Mouse (Mus musculus): ENCODE data around the gene Rpl9-ps6. TPM values are rescaled to one million over a fixed set of nuclear protein-coding genes. Genes with fewer than 3 reads are reported as not detected.
A peak's percentile ranks its signal among the peaks of the same experiment; 100 is the strongest.
"Not testable (repeated sequence)": the region's sequence is repeated elsewhere in the genome, so short reads cannot be mapped to it uniquely, and the experiment has no call there.

Rpl9-ps6 gene
- polyA plus RNA-seq, 1 experiment from 2014 or later: 97.9 TPM

GRCm38 (mm10) chr19:32476016-32476711 lies 9.8 kb upstream of the Rpl9-ps6 start:
- H3K9ac ChIP-seq (ENCODE audit: low read length): no peak overlapping the region
- 0 out of 2 replicates have a peak, but pooled peaks cover 3% of the 10 kb centered on the region for H3K9me3 ChIP-seq (ENCODE audit: control insufficient read depth, low read length)
- H3K36me3 ChIP-seq (ENCODE audit: control insufficient read depth, insufficient read depth, low read length): no peaks in the 10 kb centered on the region
- H3K4me3 ChIP-seq (ENCODE audit: low read depth, low read length): no peak overlapping the region
- DNase-seq (ENCODE audit: low spot score) (no peak), ATAC-seq (ENCODE audit: insufficient read depth, low FRiP score, low TSS enrichment) (no peak)
- no peak overlapping the region for H3K27ac ChIP-seq (ENCODE audit: low read depth, low read length)
- 88% methylated on average over 12 of the region's 12 CpGs for WGBS
- H3K27me3 ChIP-seq (ENCODE audit: control insufficient read depth, insufficient read depth, low read length): no peaks in the 10 kb centered on the region
- no peaks in the 10 kb centered on the region for H3K4me1 ChIP-seq (ENCODE audit: control insufficient read depth, insufficient read depth, low read length)
- no peak overlapping the region for H3K4me2 ChIP-seq (ENCODE audit: low read depth)

GRCm38 (mm10) chr19:32470570-32471263 lies 4.3 kb upstream of the Rpl9-ps6 start:
- Histone ChIP-seq H3K9ac (ENCODE audit: low read length) (no peak overlapping the region), H3K9me3 (ENCODE audit: control insufficient read depth, low read length) (0 out of 2 replicates have a peak, but pooled peaks cover 3% of the 10 kb centered on the region), H3K27me3 (ENCODE audit: control insufficient read depth, insufficient read depth, low read length) (no peaks in the 10 kb centered on the region), H3K4me2 (ENCODE audit: low read depth) (no peak overlapping the region), H3K27ac (ENCODE audit: low read depth, low read length) (no peak overlapping the region), H3K4me1 (ENCODE audit: control insufficient read depth, insufficient read depth, low read length) (no peaks in the 10 kb centered on the region), H3K36me3 (ENCODE audit: control insufficient read depth, insufficient read depth, low read length) (no peaks in the 10 kb centered on the region), H3K4me3 (ENCODE audit: low read depth, low read length) (no peak overlapping the region)
- ATAC-seq (ENCODE audit: insufficient read depth, low FRiP score, low TSS enrichment) (no peak), DNase-seq (ENCODE audit: low spot score) (no peak)
- WGBS: 90% methylated on average over 13 of the region's 13 CpGs

GRCm38 (mm10) chr19:32470059-32470497 lies 3.7 kb upstream of the Rpl9-ps6 start:
- Histone ChIP-seq H3K27me3 (ENCODE audit: control insufficient read depth, insufficient read depth, low read length) (no peaks in the 10 kb centered on the region), H3K36me3 (ENCODE audit: control insufficient read depth, insufficient read depth, low read length) (no peaks in the 10 kb centered on the region), H3K9me3 (ENCODE audit: control insufficient read depth, low read length) (0 out of 2 replicates have a peak, but pooled peaks cover 3% of the 10 kb centered on the region), H3K9ac (ENCODE audit: low read length) (no peak overlapping the region), H3K4me3 (ENCODE audit: low read depth, low read length) (no peak overlapping the region), H3K4me1 (ENCODE audit: control insufficient read depth, insufficient read depth, low read length) (no peaks in the 10 kb centered on the region), H3K4me2 (ENCODE audit: low read depth) (no peak overlapping the region), H3K27ac (ENCODE audit: low read depth, low read length) (no peak overlapping the region)
- DNase-seq (ENCODE audit: low spot score) (peak; percentile 51), ATAC-seq (ENCODE audit: insufficient read depth, low FRiP score, low TSS enrichment) (no peak)
- WGBS: 54% methylated on average over 6 of the region's 6 CpGs

- no peaks in the 10 kb centered on the region for H3K27me3 ChIP-seq (ENCODE audit: control insufficient read depth, insufficient read depth, low read length)
- 91% methylated on average over 5 of the region's 5 CpGs for WGBS
- ATAC-seq (ENCODE audit: insufficient read depth, low FRiP score, low TSS enrichment) (no peak), DNase-seq (ENCODE audit: low spot score) (no peak)
- H3K27ac ChIP-seq (ENCODE audit: low read depth, low read length): no peak overlapping the region
- no peak overlapping the region for H3K4me3 ChIP-seq (ENCODE audit: low read depth, low read length)
- H3K9me3 ChIP-seq (ENCODE audit: control insufficient read depth, low read length): no peaks in the 10 kb centered on the region
- H3K36me3 ChIP-seq (ENCODE audit: control insufficient read depth, insufficient read depth, low read length): no peaks in the 10 kb centered on the region
- H3K9ac ChIP-seq (ENCODE audit: low read length): no peak overlapping the region
- no peak overlapping the region for H3K4me2 ChIP-seq (ENCODE audit: low read depth)
- no peaks in the 10 kb centered on the region for H3K4me1 ChIP-seq (ENCODE audit: control insufficient read depth, insufficient read depth, low read length)
These were observed 947 bp upstream of the Rpl9-ps6 start for GRCm38 (mm10) chr19:32467325-32467724.

- no peak overlapping the region for H3K4me2 ChIP-seq (ENCODE audit: low read depth)
- ATAC-seq (ENCODE audit: insufficient read depth, low FRiP score, low TSS enrichment) (no peak), DNase-seq (ENCODE audit: low spot score) (no peak)
- 66% methylated on average over 2 of the region's 4 CpGs for WGBS
- H3K36me3 ChIP-seq (ENCODE audit: control insufficient read depth, insufficient read depth, low read length): no peaks in the 10 kb centered on the region
- no peak overlapping the region for H3K4me3 ChIP-seq (ENCODE audit: low read depth, low read length)
- H3K9me3 ChIP-seq (ENCODE audit: control insufficient read depth, low read length): no peaks in the 10 kb centered on the region
- no peaks in the 10 kb centered on the region for H3K4me1 ChIP-seq (ENCODE audit: control insufficient read depth, insufficient read depth, low read length)
- no peak overlapping the region for H3K9ac ChIP-seq (ENCODE audit: low read length)
- H3K27ac ChIP-seq (ENCODE audit: low read depth, low read length): no peak overlapping the region
- no peaks in the 10 kb centered on the region for H3K27me3 ChIP-seq (ENCODE audit: control insufficient read depth, insufficient read depth, low read length)
These were observed 1.1 kb downstream of the Rpl9-ps6 start for GRCm38 (mm10) chr19:32465228-32465627.

- H3K36me3 ChIP-seq (ENCODE audit: control insufficient read depth, insufficient read depth, low read length): no peaks in the 10 kb centered on the region
- WGBS: 95% methylated on average over 6 of the region's 6 CpGs
- DNase-seq (ENCODE audit: low spot score) (no peak), ATAC-seq (ENCODE audit: insufficient read depth, low FRiP score, low TSS enrichment) (no peak)
- H3K27ac ChIP-seq (ENCODE audit: low read depth, low read length): no peak overlapping the region
- H3K9ac ChIP-seq (ENCODE audit: low read length): no peak overlapping the region
- H3K4me1 ChIP-seq (ENCODE audit: control insufficient read depth, insufficient read depth, low read length): no peaks in the 10 kb centered on the region
- H3K4me2 ChIP-seq (ENCODE audit: low read depth): no peak overlapping the region
- H3K27me3 ChIP-seq (ENCODE audit: control insufficient read depth, insufficient read depth, low read length): no peaks in the 10 kb centered on the region
- H3K9me3 ChIP-seq (ENCODE audit: control insufficient read depth, low read length): no peaks in the 10 kb centered on the region
- no peak overlapping the region for H3K4me3 ChIP-seq (ENCODE audit: low read depth, low read length)
These were observed 3.3 kb downstream of the Rpl9-ps6 start for GRCm38 (mm10) chr19:32463037-32463436.

- H3K36me3 ChIP-seq (ENCODE audit: control insufficient read depth, insufficient read depth, low read length); DNase-seq (ENCODE audit: low spot score); H3K4me3 ChIP-seq (ENCODE audit: low read depth, low read length); H3K4me1 ChIP-seq (ENCODE audit: control insufficient read depth, insufficient read depth, low read length); H3K27ac ChIP-seq (ENCODE audit: low read depth, low read length); H3K9ac ChIP-seq (ENCODE audit: low read length); H3K4me2 ChIP-seq (ENCODE audit: low read depth); ATAC-seq (ENCODE audit: insufficient read depth, low FRiP score, low TSS enrichment); H3K27me3 ChIP-seq (ENCODE audit: control insufficient read depth, insufficient read depth, low read length); H3K9me3 ChIP-seq (ENCODE audit: control insufficient read depth, low read length): not testable (repeated sequence)
- 86% methylated on average over 8 of the region's 8 CpGs for WGBS
These were observed 8.7 kb downstream of the Rpl9-ps6 start for GRCm38 (mm10) chr19:32457631-32458030.

GRCm38 (mm10) chr19:32456744-32457143 lies 9.6 kb downstream of the Rpl9-ps6 start:
- DNase-seq (ENCODE audit: low spot score) (no peak), ATAC-seq (ENCODE audit: insufficient read depth, low FRiP score, low TSS enrichment) (no peak)
- no peak overlapping the region for H3K4me2 ChIP-seq (ENCODE audit: low read depth)
- no peaks in the 10 kb centered on the region for H3K27me3 ChIP-seq (ENCODE audit: control insufficient read depth, insufficient read depth, low read length)
- no peak overlapping the region for H3K27ac ChIP-seq (ENCODE audit: low read depth, low read length)
- H3K9ac ChIP-seq (ENCODE audit: low read length): no peak overlapping the region
- no peak overlapping the region for H3K4me3 ChIP-seq (ENCODE audit: low read depth, low read length)
- H3K4me1 ChIP-seq (ENCODE audit: control insufficient read depth, insufficient read depth, low read length): no peaks in the 10 kb centered on the region
- no peaks in the 10 kb centered on the region for H3K9me3 ChIP-seq (ENCODE audit: control insufficient read depth, low read length)
- WGBS: 86% methylated on average over 2 of the region's 2 CpGs
- no peaks in the 10 kb centered on the region for H3K36me3 ChIP-seq (ENCODE audit: control insufficient read depth, insufficient read depth, low read length)

GRCm38 (mm10) chr19:32452231-32452630 lies 14.1 kb downstream of the Rpl9-ps6 start:
- 72% methylated on average over 4 of the region's 4 CpGs for WGBS
- H3K27ac ChIP-seq (ENCODE audit: low read depth, low read length): no peak overlapping the region
- DNase-seq (ENCODE audit: low spot score): no peak
- no peaks in the 10 kb centered on the region for H3K4me1 ChIP-seq (ENCODE audit: control insufficient read depth, insufficient read depth, low read length)
- H3K9me3 ChIP-seq (ENCODE audit: control insufficient read depth, low read length): no peaks in the 10 kb centered on the region; the same call in 1 of the 2 replicates
- no peak overlapping the region for H3K4me3 ChIP-seq (ENCODE audit: low read depth, low read length)
- no peak overlapping the region for H3K9ac ChIP-seq (ENCODE audit: low read length)
- H3K4me2 ChIP-seq (ENCODE audit: low read depth): no peak overlapping the region
- no peaks in the 10 kb centered on the region for H3K27me3 ChIP-seq (ENCODE audit: control insufficient read depth, insufficient read depth, low read length)
- no peaks in the 10 kb centered on the region for H3K36me3 ChIP-seq (ENCODE audit: control insufficient read depth, insufficient read depth, low read length)
- ATAC-seq (ENCODE audit: insufficient read depth, low FRiP score, low TSS enrichment): no peak

Measured in neural tube, embryonic 11.5 days (tissue).